Mouse (Mus musculus) macrophage (primary cell): ENCODE measurements around the gene Sox14. TPM values are rescaled to one million over a fixed set of nuclear protein-coding genes. Genes with fewer than 3 reads are reported as not detected.

Experiments used
- polyA plus RNA-seq: library from polyadenylated mRNA; stranded (reverse); fragments of 250-400 nt; gene quantifications from 3 replicates; pipeline ENCODE4 v1.2.4, GENCODE M21; 2018; ENCODE audit warnings: inconsistent platforms

The Sox14 gene
- polyA plus RNA-seq, 1 experiment from 2014 or later: not detected

Other genes with a start within 250 kb of the Sox14 start
- gene Dzip1l, start 246.7 kb downstream of the Sox14 start, polyA plus RNA-seq: not detected in 3 replicates
- not detected in 3 replicates for gene Cldn18, start 158.9 kb downstream of the Sox14 start, polyA plus RNA-seq